Mouse (Mus musculus): ENCODE measurements at regions not wholly inside any gene's neighbourhood (a gene's known extent, or its start where the extent isn't known, plus 50 kb on each side); places are given as distances from the start of the nearest gene placed in this dataset.

DNA sequence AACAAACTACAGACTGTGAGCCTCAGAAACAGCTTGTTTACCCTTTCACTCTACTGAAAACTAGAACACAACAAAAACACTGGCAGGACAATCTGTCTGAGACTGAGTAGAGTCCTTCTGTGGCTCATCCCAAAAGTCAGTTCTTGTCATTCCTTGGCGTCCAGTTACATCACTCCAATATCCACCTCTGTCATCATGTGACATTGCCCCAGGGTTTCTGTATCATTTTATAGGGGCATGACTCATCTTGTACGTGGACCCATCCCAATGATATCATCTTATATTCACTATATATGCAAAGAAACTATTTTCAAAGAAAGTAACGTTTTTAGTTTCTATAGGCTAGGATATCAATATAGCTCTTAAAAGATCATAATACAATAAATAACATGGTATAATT lies 152.3 kb downstream of the Dkk2 start:
- no peak for DNase-seq (ENCODE audit: low spot score in 2 of 2)

GRCm38 (mm10) chr3:132257834-132258233 lies 172.7 kb downstream of the Dkk2 start:
- no peak for DNase-seq (ENCODE audit: low spot score in 2 of 2)

DNA sequence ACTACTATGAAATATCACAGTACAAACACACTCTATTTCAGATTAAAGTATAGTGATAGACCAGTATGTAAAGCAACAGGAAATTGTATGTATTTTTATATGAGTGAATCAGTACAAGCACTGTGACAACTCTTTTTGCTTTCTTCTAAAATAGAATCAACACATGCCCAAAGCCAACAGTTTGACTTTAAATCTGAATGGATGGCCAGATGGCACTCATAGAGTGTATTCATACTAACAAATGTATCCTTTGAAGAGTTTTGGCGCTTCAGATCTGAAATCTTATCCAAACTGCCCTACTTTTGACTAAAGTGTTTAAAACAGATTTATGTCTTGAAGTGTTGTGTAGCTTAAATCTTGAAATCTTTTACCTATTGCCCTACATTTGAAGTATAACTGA lies 184.5 kb downstream of the Dkk2 start:
- no peak for DNase-seq (ENCODE audit: low spot score in 2 of 2)

DNA sequence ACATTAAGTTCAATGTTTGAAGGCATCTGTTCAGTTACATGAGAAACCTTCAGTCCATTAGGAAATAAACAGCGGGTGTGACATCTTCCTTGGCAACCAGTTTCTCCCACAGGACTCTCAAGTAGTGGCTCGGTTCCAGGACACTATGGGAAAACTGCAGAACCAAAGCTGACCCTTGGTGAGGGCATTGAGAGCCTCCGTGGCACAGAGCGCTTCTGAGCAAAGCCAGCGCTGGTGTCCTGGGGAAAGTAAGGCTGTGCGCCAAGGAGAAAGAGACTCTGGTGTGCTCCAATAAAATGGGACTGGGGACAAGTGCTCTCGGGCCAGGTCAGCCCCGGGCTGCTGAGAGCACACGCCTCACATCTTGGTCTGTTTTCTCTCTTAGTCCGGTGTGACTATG lies 189.7 kb downstream of the Dkk2 start:
- DNase-seq (ENCODE audit: low spot score in 2 of 2), result no peak

DNA sequence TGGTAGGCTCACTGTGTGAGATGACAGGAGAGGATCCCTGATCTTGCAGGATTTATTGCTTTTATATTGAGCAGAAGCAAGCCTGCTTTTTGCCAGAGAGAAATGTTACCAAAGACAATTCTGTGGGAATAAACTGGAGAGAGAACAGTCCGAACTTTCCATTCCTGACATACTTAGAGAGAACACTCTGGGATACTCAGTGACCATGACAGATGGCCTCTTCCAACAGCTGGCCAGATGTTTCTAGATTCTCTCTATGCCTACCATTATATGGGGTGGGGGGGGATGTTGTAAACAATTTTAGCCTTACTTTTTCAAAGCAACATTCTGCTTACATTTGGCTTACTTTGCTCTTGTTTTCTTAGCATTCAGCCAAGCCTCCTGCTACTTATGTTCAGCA lies 192.7 kb downstream of the Dkk2 start:
- no peak for DNase-seq (ENCODE audit: low spot score in 2 of 2)

DNA sequence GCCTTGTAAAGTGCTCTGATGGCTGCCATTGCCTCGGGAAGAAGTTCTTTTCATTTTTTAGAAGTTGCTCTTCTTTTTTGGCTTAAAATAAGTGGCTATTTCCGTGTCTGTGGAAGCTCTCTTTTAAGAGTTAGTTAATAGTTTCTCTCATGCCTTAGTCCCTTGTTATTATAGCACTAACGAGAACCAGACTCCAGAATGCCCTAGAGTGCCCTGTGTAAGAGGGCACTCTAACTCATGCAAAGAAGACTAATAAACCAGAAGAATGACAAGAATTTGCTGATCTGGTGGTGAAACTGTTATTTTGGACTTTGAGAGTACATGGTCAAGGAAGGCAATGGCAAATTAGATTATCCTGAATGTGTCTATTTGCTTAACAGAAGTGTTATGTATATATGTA lies 202.6 kb downstream of the Dkk2 start:
- DNase-seq (ENCODE audit: low spot score in 2 of 2), result no peak

DNA sequence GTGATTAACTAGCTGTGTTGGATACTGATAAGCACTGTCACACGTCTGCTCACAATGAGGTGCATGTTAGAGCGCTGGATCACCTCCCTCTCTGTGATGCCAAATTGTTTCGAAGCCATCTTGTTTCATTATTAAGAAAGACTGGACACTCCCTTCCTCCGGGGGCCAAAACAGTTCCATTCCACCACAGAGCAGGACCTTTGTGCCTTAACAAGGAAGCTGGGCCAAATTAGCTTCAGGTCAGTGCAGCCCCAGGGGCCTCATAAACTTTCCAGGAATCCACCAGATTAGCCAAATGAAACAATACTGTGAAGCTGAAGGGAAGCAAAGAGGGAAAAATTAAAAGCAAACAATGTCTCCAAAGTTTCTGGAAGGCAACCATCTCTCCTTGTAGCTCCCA lies 241.9 kb downstream of the Dkk2 start:
- DNase-seq (ENCODE audit: low spot score in 2 of 2), result no peak

GRCm38 (mm10) chr3:132343625-132344024 lies 258.5 kb downstream of the Dkk2 start:
- DNase-seq (ENCODE audit: low spot score in 2 of 2), result no peak

DNA sequence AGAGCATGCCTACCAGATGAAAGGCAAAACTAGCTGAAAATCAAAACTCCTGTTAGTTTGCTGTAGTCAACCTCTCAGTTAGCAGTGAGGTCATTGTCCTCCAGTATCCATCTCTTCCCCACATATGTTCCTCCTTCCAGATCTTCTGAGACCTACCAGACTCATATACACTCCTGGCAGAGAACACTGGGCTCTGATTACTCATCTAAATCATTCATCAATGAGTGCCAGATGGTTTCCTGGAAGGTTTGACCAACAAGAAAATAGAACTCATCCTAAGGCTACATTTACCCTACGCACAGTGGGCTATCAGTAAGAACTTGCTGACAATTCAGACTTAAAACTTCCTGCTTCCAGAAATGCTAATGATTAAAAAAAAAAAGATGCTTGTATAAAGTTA lies 260.8 kb downstream of the Dkk2 start:
- no peak for DNase-seq (ENCODE audit: low spot score in 2 of 2)

DNA sequence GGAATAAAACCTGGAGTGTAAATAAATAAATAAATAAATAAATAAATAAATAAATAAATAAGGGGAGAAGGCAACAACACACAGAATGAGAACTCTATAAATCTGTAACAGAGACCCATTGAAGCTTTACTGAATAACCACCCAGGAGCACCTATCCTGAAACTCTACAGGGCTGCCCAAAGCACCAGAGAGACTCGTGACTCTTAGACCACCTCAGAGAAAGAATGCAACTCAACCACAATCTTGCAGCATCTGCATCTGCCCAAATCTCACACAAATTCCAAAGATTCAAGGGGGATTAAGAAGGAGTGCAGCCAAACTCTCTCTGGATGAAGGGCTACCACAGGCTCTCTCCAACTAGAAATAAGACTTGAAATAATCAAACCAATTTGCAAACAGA lies 264.5 kb downstream of the Dkk2 start:
- no peak for DNase-seq (ENCODE audit: low spot score in 2 of 2)

- no peak for DNase-seq (ENCODE audit: low spot score in 2 of 2)
These were observed 268.1 kb downstream of the Dkk2 start for GRCm38 (mm10) chr3:132353204-132353603.

- DNase-seq (ENCODE audit: low spot score in 2 of 2), result no peak
These were observed 270.0 kb upstream of the Gimd1 start for GRCm38 (mm10) chr3:132359596-132359995.

GRCm38 (mm10) chr3:132375579-132375978 lies 254.0 kb upstream of the Gimd1 start:
- DNase-seq (ENCODE audit: low spot score in 2 of 2), result no peak

DNA sequence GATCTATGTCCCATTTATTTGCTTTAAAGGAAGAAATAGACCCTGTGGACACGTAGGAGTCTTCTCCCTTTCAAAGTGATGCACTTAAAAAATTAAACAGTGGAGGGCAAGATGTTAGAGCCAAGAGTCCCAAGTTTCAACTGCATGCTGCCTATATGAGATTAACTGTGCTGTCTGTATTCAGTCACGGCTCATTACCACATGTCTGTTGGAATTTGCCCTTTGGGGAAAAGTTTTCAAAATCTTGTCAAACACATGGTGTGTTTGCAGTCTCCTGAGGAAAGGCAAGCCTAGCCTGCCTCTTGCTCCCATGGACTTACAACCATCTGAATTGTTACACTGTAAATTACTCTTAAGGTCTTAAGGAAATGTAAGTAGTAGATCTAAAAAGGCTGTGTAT lies 211.9 kb upstream of the Gimd1 start:
- no peak for DNase-seq (ENCODE audit: low spot score in 2 of 2)

- DNase-seq (ENCODE audit: low spot score in 2 of 2), result no peak
These were observed 203.6 kb upstream of the Gimd1 start for GRCm38 (mm10) chr3:132425819-132426671.

- no peak for DNase-seq (ENCODE audit: low spot score in 2 of 2)
These were observed 202.4 kb upstream of the Gimd1 start for GRCm38 (mm10) chr3:132427244-132427643.

DNA sequence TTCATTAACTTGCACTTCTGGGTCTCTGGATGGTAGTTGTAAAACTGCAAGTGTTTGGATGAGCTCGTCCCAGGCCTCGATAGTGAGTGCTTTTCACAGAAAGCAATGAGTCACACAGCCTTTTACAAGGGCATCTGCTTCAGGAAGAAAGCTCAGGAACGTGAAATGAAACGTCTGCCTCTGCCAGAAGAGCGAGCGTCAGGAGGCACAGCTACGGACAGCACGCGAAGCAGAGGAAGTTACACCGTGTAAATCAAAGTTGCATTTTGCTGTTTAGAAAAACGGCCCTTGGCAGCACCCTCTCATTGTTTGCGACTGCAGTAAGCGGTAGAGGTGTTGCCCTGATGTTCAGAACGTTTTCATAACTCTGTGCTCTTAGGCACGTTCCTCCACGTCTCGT lies 201.5 kb upstream of the Gimd1 start:
- no peak for DNase-seq (ENCODE audit: low spot score in 2 of 2)

DNA sequence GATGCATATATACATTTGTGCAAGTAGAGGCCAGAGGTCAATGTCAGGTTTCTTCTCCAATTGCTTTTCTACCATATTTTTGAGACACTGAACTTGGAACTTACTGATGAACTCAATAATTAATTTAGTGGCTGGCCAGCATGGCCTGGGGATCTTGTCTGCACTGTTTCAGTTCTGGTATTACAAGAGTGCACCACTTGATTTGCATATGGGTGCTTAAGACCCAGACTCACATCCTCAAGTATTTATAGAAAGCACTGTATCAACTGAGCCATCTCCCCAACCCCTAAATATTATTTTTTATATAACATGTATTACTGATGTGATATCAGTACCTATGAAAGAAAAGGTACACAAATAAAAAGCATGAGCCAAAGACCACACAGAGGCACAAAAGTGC lies 197.8 kb upstream of the Gimd1 start:
- no peak for DNase-seq (ENCODE audit: low spot score in 2 of 2)

DNA sequence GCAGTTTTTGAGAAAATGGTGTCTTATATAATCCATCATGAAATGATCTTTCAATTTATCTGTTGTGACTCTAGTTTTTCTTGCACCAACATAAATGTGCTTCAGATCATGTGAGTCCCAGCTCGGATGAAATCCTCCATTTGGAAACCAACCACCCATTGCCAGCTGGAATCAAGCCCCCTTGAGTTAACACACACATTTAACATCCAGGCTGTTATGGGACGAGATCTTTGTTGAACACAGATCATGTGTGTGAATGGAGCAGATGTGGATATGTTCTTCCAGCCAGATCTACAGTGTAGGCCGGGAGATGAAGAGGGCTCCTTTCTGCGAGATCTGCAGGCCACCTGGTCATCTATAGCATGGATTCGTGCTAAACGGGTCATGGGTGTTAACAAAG lies 188.4 kb upstream of the Gimd1 start:
- DNase-seq (ENCODE audit: low spot score in 2 of 2), result no peak

- no peak for DNase-seq (ENCODE audit: low spot score in 2 of 2)
These were observed 175.7 kb upstream of the Gimd1 start for GRCm38 (mm10) chr3:132453927-132454326.

DNA sequence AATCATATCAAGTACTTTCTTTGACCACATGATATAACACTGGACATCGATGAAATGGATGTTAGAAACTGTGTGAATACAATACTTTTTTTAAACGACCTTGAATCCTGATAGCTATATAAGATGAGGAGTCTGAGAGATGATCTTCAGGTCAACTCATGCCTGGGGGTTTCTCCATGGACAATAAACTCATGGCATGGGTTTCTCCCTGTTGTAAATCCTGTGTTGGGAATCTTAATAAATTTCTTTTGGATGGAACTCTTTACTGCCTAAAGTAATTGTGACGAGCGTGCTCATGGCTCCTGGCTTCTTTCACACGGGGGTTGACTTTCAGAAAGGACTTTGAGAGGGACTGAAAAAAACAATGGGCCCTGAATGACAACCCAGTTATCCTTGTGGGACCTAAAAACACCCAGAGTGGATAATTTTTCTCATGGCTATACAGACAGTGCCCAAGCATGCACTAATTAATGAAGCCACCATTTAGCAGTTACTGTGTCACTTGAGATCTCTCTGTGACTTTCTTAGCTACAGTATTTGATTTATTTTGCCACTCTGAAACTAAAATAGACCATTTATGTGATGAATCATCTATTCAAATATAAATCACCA lies 167.2 kb upstream of the Gimd1 start:
- no peak for DNase-seq (ENCODE audit: low spot score in 2 of 2)

DNA sequence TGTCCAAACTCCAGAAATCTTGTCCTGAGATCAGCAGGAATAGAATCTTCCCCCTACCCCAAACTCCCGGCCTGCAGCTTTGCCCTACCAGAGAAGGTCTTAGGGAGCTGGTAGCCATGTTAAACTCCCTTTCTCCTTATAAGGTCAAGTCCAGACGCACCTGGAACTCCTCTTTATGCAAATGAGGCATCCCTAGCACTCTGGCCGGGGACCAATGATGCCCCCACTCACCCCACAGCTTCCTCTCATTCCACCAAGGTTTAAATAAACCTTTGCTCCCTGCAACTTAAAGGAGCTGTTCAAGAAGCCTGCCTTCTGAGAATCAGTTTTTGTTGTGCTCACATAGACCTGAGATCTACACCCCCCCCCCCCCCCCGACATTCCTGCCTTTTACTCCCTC lies 158.6 kb upstream of the Gimd1 start:
- DNase-seq (ENCODE audit: low spot score in 2 of 2), result no peak

DNA sequence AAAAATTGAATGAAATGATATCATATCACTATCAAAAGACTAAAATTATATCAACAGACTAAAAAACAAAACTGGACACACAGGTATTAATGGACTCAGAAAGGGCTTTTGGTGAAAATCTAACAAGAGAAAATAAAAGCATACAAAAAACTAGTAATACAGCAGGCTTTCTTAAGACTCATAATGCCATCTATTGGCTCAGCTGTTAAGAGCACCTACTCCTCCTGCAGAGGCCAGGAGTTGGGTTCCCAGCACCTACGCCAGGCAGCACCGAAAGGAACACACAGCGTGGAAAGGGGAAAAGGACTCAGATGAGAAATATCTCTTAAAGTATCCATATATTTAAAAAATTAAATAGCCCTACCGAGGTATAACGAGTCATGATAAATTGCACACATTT lies 151.9 kb upstream of the Gimd1 start:
- DNase-seq (ENCODE audit: low spot score in 2 of 2), result no peak

- DNase-seq (ENCODE audit: low spot score in 2 of 2), result no peak
These were observed 150.3 kb upstream of the Gimd1 start for GRCm38 (mm10) chr3:132479275-132479674.
